Mouse (Mus musculus): ENCODE measurements at regions not wholly inside any gene's neighbourhood (a gene's known extent, or its start where the extent isn't known, plus 50 kb on each side); places are given as distances from the start of the nearest gene placed in this dataset.

DNA sequence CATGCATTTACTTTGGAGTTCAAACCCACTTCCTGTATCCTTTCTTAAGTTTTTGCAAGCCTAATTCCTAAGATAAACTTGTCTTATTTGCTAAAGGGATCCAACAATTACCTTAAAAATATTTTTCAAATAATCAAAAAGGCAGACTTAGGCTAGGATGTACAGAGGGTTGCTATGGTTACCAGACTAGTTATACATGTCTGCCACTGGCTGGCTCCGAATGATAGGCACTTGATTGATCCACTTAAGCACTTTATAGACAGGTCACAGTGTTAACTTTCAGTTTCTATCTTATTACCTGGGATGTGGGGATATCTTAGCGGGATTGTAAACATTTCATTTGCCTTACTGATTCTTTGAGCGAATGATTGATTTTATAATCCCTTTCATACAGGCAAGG lies 346.6 kb downstream of the Zfp619 start:
- 71% methylated on average over 3 of the region's 3 CpGs for WGBS
- no peaks in the 10 kb centered on the region for H3K9me3 ChIP-seq (ENCODE audit: low read length)
- H3K27me3 ChIP-seq (ENCODE audit: insufficient read depth, low read length) = no peaks in the 10 kb centered on the region
- H3K4me1 ChIP-seq (ENCODE audit: insufficient read depth) = peaks cover 6% of the 10 kb centered on the region; the same call in 1 of the 2 replicates
- DNase-seq (no peak), ATAC-seq (peak; percentile 66)
- TF ChIP-seq CTCF (IDR thresholded peaks at IDR 0.05; ENCODE audit: low read depth) = no peak
- no peak overlapping the region for H3K9ac ChIP-seq
- H3K4me3 ChIP-seq (ENCODE audit: low read depth, low read length) = no peak overlapping the region
- H3K36me3 ChIP-seq (ENCODE audit: insufficient read depth) = no peaks in the 10 kb centered on the region
- no peak overlapping the region for H3K27ac ChIP-seq (ENCODE audit: low read depth, low read length)
- H3K4me2 ChIP-seq (ENCODE audit: low read depth) = no peak overlapping the region

- TF ChIP-seq CTCF (IDR thresholded peaks at IDR 0.05; ENCODE audit: low read depth) = no peak
Measured at GRCm38 (mm10) chr7:39864781-39865180, 347.2 kb downstream of the Zfp619 start.

GRCm38 (mm10) chr7:39866674-39867428 lies 349.3 kb downstream of the Zfp619 start:
- Histone ChIP-seq H3K4me2 (ENCODE audit: low read depth) (no peak overlapping the region), H3K27ac (ENCODE audit: low read depth, low read length) (no peak overlapping the region), H3K9me3 (ENCODE audit: low read length) (no peaks in the 10 kb centered on the region), H3K9ac (no peak overlapping the region), H3K36me3 (ENCODE audit: insufficient read depth) (no peaks in the 10 kb centered on the region), H3K4me3 (ENCODE audit: low read depth, low read length) (no peak overlapping the region), H3K27me3 (ENCODE audit: insufficient read depth, low read length) (no peaks in the 10 kb centered on the region), H3K4me1 (ENCODE audit: insufficient read depth) (peaks cover 6% of the 10 kb centered on the region; the same call in 1 of the 2 replicates)
- 0 out of 2 replicates have a peak, but pooled peaks have one; percentile 6 for TF ChIP-seq CTCF (IDR thresholded peaks at IDR 0.05; ENCODE audit: low read depth)
- WGBS = 70% methylated on average over 6 of the region's 6 CpGs
- ATAC-seq = no peak
- no peak for DNase-seq

More at GRCm38 (mm10) chr7:39864781-39865180, 347.2 kb downstream of the Zfp619 start:
- H3K4me2 ChIP-seq (ENCODE audit: low read depth) = no peak overlapping the region
- DNase-seq (no peak), ATAC-seq (no peak)
- no peak overlapping the region for H3K9ac ChIP-seq
- H3K36me3 ChIP-seq (ENCODE audit: insufficient read depth) = no peaks in the 10 kb centered on the region
- H3K27me3 ChIP-seq (ENCODE audit: insufficient read depth, low read length) = no peaks in the 10 kb centered on the region
- no peak overlapping the region for H3K27ac ChIP-seq (ENCODE audit: low read depth, low read length)
- H3K4me3 ChIP-seq (ENCODE audit: low read depth, low read length) = no peak overlapping the region
- peaks cover 6% of the 10 kb centered on the region; the same call in 1 of the 2 replicates for H3K4me1 ChIP-seq (ENCODE audit: insufficient read depth)
- 84% methylated on average over 3 of the region's 3 CpGs for WGBS
- H3K9me3 ChIP-seq (ENCODE audit: low read length) = no peaks in the 10 kb centered on the region

DNA sequence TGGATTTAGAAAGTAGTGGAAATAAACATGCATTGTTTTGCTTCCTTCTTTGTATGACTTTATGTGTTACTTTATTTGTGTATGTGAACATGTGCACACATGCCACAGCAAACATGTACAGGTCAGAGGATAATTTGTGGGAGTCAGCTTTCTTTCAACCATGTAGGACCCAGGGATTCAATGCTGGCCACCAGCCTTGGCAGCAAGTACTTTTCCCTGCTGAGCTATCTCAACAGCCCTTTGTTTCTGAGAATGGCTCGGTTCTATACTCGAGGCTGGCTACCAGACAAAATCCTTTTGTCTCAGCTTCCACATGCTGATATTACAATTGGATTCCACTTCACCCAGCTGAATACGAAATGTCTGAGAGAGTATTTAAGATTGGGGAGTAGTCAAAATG lies 349.9 kb downstream of the Zfp619 start:
- 5% methylated on average over 3 of the region's 3 CpGs for WGBS
- H3K27me3 ChIP-seq (ENCODE audit: insufficient read depth, low read length) = no peaks in the 10 kb centered on the region
- H3K36me3 ChIP-seq (ENCODE audit: insufficient read depth) = no peaks in the 10 kb centered on the region
- no peak overlapping the region for H3K4me2 ChIP-seq (ENCODE audit: low read depth)
- no peaks in the 10 kb centered on the region for H3K9me3 ChIP-seq (ENCODE audit: low read length)
- ATAC-seq (no peak), DNase-seq (no peak)
- no peak for TF ChIP-seq CTCF (IDR thresholded peaks at IDR 0.05; ENCODE audit: low read depth)
- H3K4me1 ChIP-seq (ENCODE audit: insufficient read depth) = peaks cover 6% of the 10 kb centered on the region; the same call in 1 of the 2 replicates
- H3K27ac ChIP-seq (ENCODE audit: low read depth, low read length) = no peak overlapping the region
- H3K4me3 ChIP-seq (ENCODE audit: low read depth, low read length) = no peak overlapping the region
- H3K9ac ChIP-seq = no peak overlapping the region

- H3K36me3 ChIP-seq (ENCODE audit: insufficient read depth) = no peaks in the 10 kb centered on the region
- no peaks in the 10 kb centered on the region for H3K9me3 ChIP-seq (ENCODE audit: low read length)
- H3K27ac ChIP-seq (ENCODE audit: low read depth, low read length) = no peak overlapping the region
- no peak overlapping the region for H3K9ac ChIP-seq
- no peak for ATAC-seq
- 82% methylated on average over 1 of the region's 1 CpGs for WGBS
- H3K27me3 ChIP-seq (ENCODE audit: insufficient read depth, low read length) = no peaks in the 10 kb centered on the region
- H3K4me3 ChIP-seq (ENCODE audit: low read depth, low read length) = no peak overlapping the region
- H3K4me1 ChIP-seq (ENCODE audit: insufficient read depth) = no peaks in the 10 kb centered on the region
- no peak for TF ChIP-seq CTCF (IDR thresholded peaks at IDR 0.05; ENCODE audit: low read depth)
- H3K4me2 ChIP-seq (ENCODE audit: low read depth) = no peak overlapping the region
- no peak for DNase-seq
Measured at GRCm38 (mm10) chr7:39882113-39882512, 364.5 kb downstream of the Zfp619 start.

DNA sequence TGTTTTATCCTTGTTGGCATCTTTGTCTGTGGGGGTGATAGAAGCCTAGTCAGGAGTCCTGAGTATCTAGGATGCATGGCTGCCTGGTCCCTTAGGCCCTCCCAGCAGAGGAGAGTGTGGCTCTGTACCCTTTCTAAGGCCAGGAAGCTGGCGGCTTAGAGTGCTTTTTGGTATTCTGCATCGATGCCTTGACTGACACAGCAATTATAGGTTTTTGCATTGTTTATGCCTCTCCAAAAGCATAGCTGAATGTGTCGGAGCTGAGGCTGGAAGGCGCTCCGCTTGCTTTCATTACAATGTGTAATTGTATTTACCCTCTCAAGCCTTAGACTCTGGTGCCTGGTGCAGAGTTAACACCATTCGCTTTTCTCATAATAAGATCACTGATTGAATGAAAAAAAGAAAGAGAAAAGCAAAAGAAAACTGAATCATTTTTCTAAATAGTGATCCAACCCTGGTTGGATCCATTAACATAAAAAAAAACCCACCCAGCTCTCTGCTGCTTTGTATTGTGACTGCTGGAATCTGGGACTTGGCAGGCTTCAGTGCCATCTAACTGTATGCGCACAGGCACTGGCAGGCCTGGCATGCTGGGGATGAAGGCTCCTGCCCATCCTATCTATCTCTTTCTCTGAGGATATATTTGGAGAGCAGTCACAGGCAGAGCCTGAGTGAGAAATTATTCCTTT lies 376.8 kb downstream of the Zfp619 start:
- Histone ChIP-seq H3K27me3 (ENCODE audit: insufficient read depth, low read length) (no peaks in the 10 kb centered on the region), H3K9me3 (ENCODE audit: low read length) (no peaks in the 10 kb centered on the region), H3K36me3 (ENCODE audit: insufficient read depth) (no peaks in the 10 kb centered on the region), H3K4me1 (ENCODE audit: insufficient read depth) (no peaks in the 10 kb centered on the region), H3K4me2 (ENCODE audit: low read depth) (no peak overlapping the region), H3K27ac (ENCODE audit: low read depth, low read length) (no peak overlapping the region), H3K4me3 (ENCODE audit: low read depth, low read length) (no peak overlapping the region), H3K9ac (no peak overlapping the region)
- ATAC-seq = peak; percentile 80
- peak; percentile 23 for DNase-seq
- no peak for TF ChIP-seq CTCF (IDR thresholded peaks at IDR 0.05; ENCODE audit: low read depth)
- 25% methylated on average over 7 of the region's 7 CpGs for WGBS

DNA sequence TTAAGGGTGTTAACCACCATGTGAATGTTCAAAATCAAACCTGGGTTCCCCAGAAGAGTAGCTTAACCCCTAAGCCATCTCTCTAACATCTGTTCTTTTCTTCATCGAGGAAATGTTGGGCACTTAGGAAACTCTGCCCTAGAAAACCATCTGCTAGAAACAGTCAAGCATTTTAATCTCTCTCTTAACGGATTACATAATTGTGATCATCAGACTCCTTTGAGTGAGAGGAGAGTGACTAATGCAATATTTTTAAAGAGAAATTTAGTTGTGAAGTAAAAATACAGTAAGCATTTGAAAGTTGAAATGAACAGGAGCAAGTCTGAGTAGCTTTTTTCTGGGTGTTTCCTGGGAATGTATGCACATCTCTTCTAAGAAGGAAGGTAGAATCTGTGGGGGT lies 379.4 kb downstream of the Zfp619 start:
- Histone ChIP-seq H3K27ac (ENCODE audit: low read depth, low read length) (no peak overlapping the region), H3K4me2 (ENCODE audit: low read depth) (no peak overlapping the region), H3K27me3 (ENCODE audit: insufficient read depth, low read length) (no peaks in the 10 kb centered on the region), H3K9ac (no peak overlapping the region), H3K4me3 (ENCODE audit: low read depth, low read length) (no peak overlapping the region), H3K36me3 (ENCODE audit: insufficient read depth) (no peaks in the 10 kb centered on the region), H3K4me1 (ENCODE audit: insufficient read depth) (no peaks in the 10 kb centered on the region), H3K9me3 (ENCODE audit: low read length) (no peaks in the 10 kb centered on the region)
- ATAC-seq (no peak), DNase-seq (no peak)
- 65% methylated on average over 2 of the region's 2 CpGs for WGBS
- no peak for TF ChIP-seq CTCF (IDR thresholded peaks at IDR 0.05; ENCODE audit: low read depth)
